Mouse (Mus musculus): ENCODE data around the gene Cnot1.
"Not testable (repeated sequence)": the region's sequence is repeated elsewhere in the genome, so short reads cannot be mapped to it uniquely, and the experiment has no call there.

Cnot1 gene

GRCm38 (mm10) chr8:95807331-95807843, at the start of gene Cnot1:
TSS of gene Cnot1 (minus strand) at chr8:95807464.
- in situ Hi-C loops (cut with MboI; ENCODE audit: low pct_unique_long_range_greater_than_20kb in 1 of 2, low sequenced_read_pairs in 2 of 2, unreplicated experiment in 1 of 2): no loop called here

GRCm38 (mm10) chr8:95854174-95854573, 46.9 kb upstream of the Cnot1 start:
- in situ Hi-C loops (cut with MboI; ENCODE audit: low pct_unique_long_range_greater_than_20kb in 1 of 2, low sequenced_read_pairs in 2 of 2, unreplicated experiment in 1 of 2): no loop called here

- in situ Hi-C loops (cut with MboI; ENCODE audit: low pct_unique_long_range_greater_than_20kb in 1 of 2, low sequenced_read_pairs in 2 of 2, unreplicated experiment in 1 of 2): no loop called here
Observed at GRCm38 (mm10) chr8:95853102-95853843, 46.0 kb upstream of the Cnot1 start, which contains the start of gene Slc38a7. TSS of gene Slc38a7 (minus strand) at chr8:95853539.

- in situ Hi-C loops (cut with MboI; ENCODE audit: low pct_unique_long_range_greater_than_20kb in 1 of 2, low sequenced_read_pairs in 2 of 2, unreplicated experiment in 1 of 2): no loop called here
Observed at GRCm38 (mm10) chr8:95852290-95852689, 45.0 kb upstream of the Cnot1 start.

GRCm38 (mm10) chr8:95850326-95850725, 43.1 kb upstream of the Cnot1 start:
- in situ Hi-C loops (cut with MboI; ENCODE audit: low pct_unique_long_range_greater_than_20kb in 1 of 2, low sequenced_read_pairs in 2 of 2, unreplicated experiment in 1 of 2): no loop called here

GRCm38 (mm10) chr8:95848734-95849464, 41.6 kb upstream of the Cnot1 start:
- in situ Hi-C loops (cut with MboI; ENCODE audit: low pct_unique_long_range_greater_than_20kb in 1 of 2, low sequenced_read_pairs in 2 of 2, unreplicated experiment in 1 of 2): no loop called here

- in situ Hi-C loops (cut with MboI; ENCODE audit: low pct_unique_long_range_greater_than_20kb in 1 of 2, low sequenced_read_pairs in 2 of 2, unreplicated experiment in 1 of 2): no loop called here
Observed at GRCm38 (mm10) chr8:95848061-95848551, 40.8 kb upstream of the Cnot1 start.

GRCm38 (mm10) chr8:95845026-95845425, 37.8 kb upstream of the Cnot1 start:
- in situ Hi-C loops (cut with MboI; ENCODE audit: low pct_unique_long_range_greater_than_20kb in 1 of 2, low sequenced_read_pairs in 2 of 2, unreplicated experiment in 1 of 2): no loop called here

- in situ Hi-C loops (cut with MboI; ENCODE audit: low pct_unique_long_range_greater_than_20kb in 1 of 2, low sequenced_read_pairs in 2 of 2, unreplicated experiment in 1 of 2): no loop called here
Observed at GRCm38 (mm10) chr8:95843968-95844367, 36.7 kb upstream of the Cnot1 start.

- in situ Hi-C loops (cut with MboI; ENCODE audit: low pct_unique_long_range_greater_than_20kb in 1 of 2, low sequenced_read_pairs in 2 of 2, unreplicated experiment in 1 of 2): no loop called here
Observed at GRCm38 (mm10) chr8:95841436-95841835, 34.2 kb upstream of the Cnot1 start.

GRCm38 (mm10) chr8:95839289-95839688, 32.0 kb upstream of the Cnot1 start:
- in situ Hi-C loops (cut with MboI; ENCODE audit: low pct_unique_long_range_greater_than_20kb in 1 of 2, low sequenced_read_pairs in 2 of 2, unreplicated experiment in 1 of 2): no loop called here

GRCm38 (mm10) chr8:95837266-95837665, 30.0 kb upstream of the Cnot1 start:
- in situ Hi-C loops (cut with MboI; ENCODE audit: low pct_unique_long_range_greater_than_20kb in 1 of 2, low sequenced_read_pairs in 2 of 2, unreplicated experiment in 1 of 2): no loop called here

GRCm38 (mm10) chr8:95835891-95836290, 28.6 kb upstream of the Cnot1 start:
- in situ Hi-C loops (cut with MboI; ENCODE audit: low pct_unique_long_range_greater_than_20kb in 1 of 2, low sequenced_read_pairs in 2 of 2, unreplicated experiment in 1 of 2): no loop called here

GRCm38 (mm10) chr8:95833435-95833984, 26.2 kb upstream of the Cnot1 start:
- in situ Hi-C loops (cut with MboI; ENCODE audit: low pct_unique_long_range_greater_than_20kb in 1 of 2, low sequenced_read_pairs in 2 of 2, unreplicated experiment in 1 of 2): no loop called here

GRCm38 (mm10) chr8:95832603-95833434, 25.6 kb upstream of the Cnot1 start:
- in situ Hi-C loops (cut with MboI; ENCODE audit: low pct_unique_long_range_greater_than_20kb in 1 of 2, low sequenced_read_pairs in 2 of 2, unreplicated experiment in 1 of 2): no loop called here

- in situ Hi-C loops (cut with MboI; ENCODE audit: low pct_unique_long_range_greater_than_20kb in 1 of 2, low sequenced_read_pairs in 2 of 2, unreplicated experiment in 1 of 2): no loop called here
Observed at GRCm38 (mm10) chr8:95830144-95830543, 22.9 kb upstream of the Cnot1 start.

GRCm38 (mm10) chr8:95825162-95825561, 17.9 kb upstream of the Cnot1 start, which contains the start of gene Sap18b:
TSS of gene Sap18b (plus strand) at chr8:95825346.
- in situ Hi-C loops (cut with MboI; ENCODE audit: low pct_unique_long_range_greater_than_20kb in 1 of 2, low sequenced_read_pairs in 2 of 2, unreplicated experiment in 1 of 2): not testable (repeated sequence)

GRCm38 (mm10) chr8:95822699-95823098, 15.4 kb upstream of the Cnot1 start:
- in situ Hi-C loops (cut with MboI; ENCODE audit: low pct_unique_long_range_greater_than_20kb in 1 of 2, low sequenced_read_pairs in 2 of 2, unreplicated experiment in 1 of 2): no loop called here
